In the genomic region with DNA sequence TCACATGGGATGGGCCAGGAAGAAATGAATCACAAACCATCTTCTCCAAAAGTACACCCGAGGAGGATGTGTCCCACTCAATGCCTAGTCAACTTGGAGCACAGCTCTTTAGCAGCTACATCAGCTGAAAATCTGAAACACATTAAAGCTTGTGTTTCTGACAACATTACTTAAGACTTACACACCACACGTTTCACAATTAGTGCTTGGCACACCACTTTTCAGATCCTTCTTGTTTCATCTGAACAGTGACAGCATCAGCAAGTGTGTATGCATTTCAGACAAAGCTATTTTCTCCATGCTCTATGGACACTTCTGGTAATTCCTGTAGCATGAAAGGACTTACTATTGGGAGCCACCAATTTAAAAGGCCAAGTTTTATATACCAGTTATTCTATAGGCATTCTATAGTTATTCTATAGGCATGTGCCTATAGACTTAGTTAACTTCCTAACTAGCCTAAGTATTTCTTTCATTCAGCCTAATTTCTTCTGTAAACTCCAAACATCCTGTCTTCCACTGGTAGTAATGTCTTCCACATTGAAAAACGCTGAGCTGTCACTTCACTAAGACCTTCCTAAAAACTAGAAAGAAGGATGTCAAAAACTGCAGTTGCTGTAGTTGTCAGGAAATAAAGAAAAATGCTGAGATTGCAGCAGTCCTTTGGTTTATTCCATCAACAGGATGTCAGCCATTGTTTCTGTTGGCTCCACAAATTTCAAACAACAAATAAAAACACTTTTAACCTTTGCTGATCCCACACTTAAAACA, we compare ENCODE assay signal across 13 mouse cellular contexts. TPM values are rescaled to one million over a fixed set of nuclear protein-coding genes. Genes with fewer than 3 reads are reported as not detected.
DNase-seq lines count a peak whose midpoint lies in the region; ATAC-seq and TF ChIP-seq lines count a peak whose summit lies in the region.
"Had no signal": no experiment of that assay in that cellular context is flagged by ENCODE, and none has a peak within 500 bp of the region (broad histone marks: within the 10 kb centered on the region; RNA-seq: fewer than 3 reads in every experiment).

No protein-coding gene starts in this region.

- TF ChIP-seq CTCF in kidney, postnatal 0 days (IDR thresholded peaks at IDR 0.05; ENCODE audit: low read depth): no peak

- H3K9ac ChIP-seq in kidney, postnatal 0 days (ENCODE audit: low read depth, low read length): no peak overlapping the region
- no peak overlapping the region for H3K9ac ChIP-seq in liver, embryonic 11.5 days (ENCODE audit: low read depth, low read length)
- H3K9ac ChIP-seq in stomach, embryonic 16.5 days (ENCODE audit: low read length): no peak overlapping the region
- H3K9ac ChIP-seq in hindbrain, embryonic 12.5 days: no peak overlapping the region
- H3K9ac ChIP-seq: limb, embryonic 13.5 days had no signal

- no peak for DNase-seq in frontal cortex, postnatal 10 days (ENCODE audit: low spot score in 2 of 2)
- peak; percentile 31 for DNase-seq in kidney, postnatal 0 days (ENCODE audit: low spot score)
- DNase-seq in kidney, postnatal 14 days: no peak
- DNase-seq in liver, embryonic 11.5 days (ENCODE audit: low spot score): no peak
- no peak for DNase-seq in embryo, embryonic 9.5 days (ENCODE audit: extremely low spot score)
- DNase-seq: adrenal gland, adult 2 months; cerebellum, postnatal 25 days; kidney, postnatal 10 days had no signal

- H3K9me3 ChIP-seq in kidney, postnatal 0 days (replicated peaks; ENCODE audit: low read length): no peaks in the 10 kb centered on the region
- no peaks in the 10 kb centered on the region for H3K9me3 ChIP-seq in liver, embryonic 11.5 days (ENCODE audit: control insufficient read depth, low read length)
- H3K9me3 ChIP-seq in stomach, embryonic 16.5 days (replicated peaks; ENCODE audit: control insufficient read depth, low read length): no peaks in the 10 kb centered on the region
- H3K9me3 ChIP-seq in hindbrain, embryonic 12.5 days (replicated peaks): no peaks in the 10 kb centered on the region
- H3K9me3 ChIP-seq: limb, embryonic 13.5 days; megakaryocyte, embryonic 14.5 days had no signal

- H3K4me1 ChIP-seq in kidney, postnatal 0 days (replicated peaks; ENCODE audit: insufficient read depth, low read length): peaks cover 24% of the 10 kb centered on the region; the same call in 1 of the 2 replicates
- H3K4me1 ChIP-seq in liver, embryonic 11.5 days (replicated peaks; ENCODE audit: control insufficient read depth, insufficient read depth, low read length): peaks cover 50% of the 10 kb centered on the region
- peaks cover 28% of the 10 kb centered on the region for H3K4me1 ChIP-seq in stomach, embryonic 16.5 days (ENCODE audit: control insufficient read depth, insufficient read depth, low read length)
- peaks cover 3% of the 10 kb centered on the region for H3K4me1 ChIP-seq in hindbrain, embryonic 12.5 days

- H3K27ac ChIP-seq in kidney, postnatal 0 days: 0 out of 2 replicates have a peak overlapping the region, but pooled peaks have one; percentile 0
- peak overlapping the region; percentile 36 for H3K27ac ChIP-seq in liver, embryonic 11.5 days (ENCODE audit: low read depth, low read length)
- peak overlapping the region; percentile 20 for H3K27ac ChIP-seq in stomach, embryonic 16.5 days (ENCODE audit: low read length)
- no peak overlapping the region for H3K27ac ChIP-seq in hindbrain, embryonic 12.5 days
- H3K27ac ChIP-seq: limb, embryonic 13.5 days had no signal

- H3K4me3 ChIP-seq in kidney, postnatal 0 days (replicated peaks; ENCODE audit: low read depth, low read length): no peak overlapping the region
- H3K4me3 ChIP-seq in liver, embryonic 11.5 days (ENCODE audit: low read depth, low read length): no peak overlapping the region
- H3K4me3 ChIP-seq in stomach, embryonic 16.5 days (replicated peaks; ENCODE audit: low read length): no peak overlapping the region
- no peak overlapping the region for H3K4me3 ChIP-seq in hindbrain, embryonic 12.5 days
- H3K4me3 ChIP-seq: limb, embryonic 13.5 days; megakaryocyte, embryonic 14.5 days had no signal

- 56% methylated on average over 3 of the region's 3 CpGs for WGBS in kidney, postnatal 0 days
- 64% methylated on average over 3 of the region's 3 CpGs for WGBS in liver, embryonic 11.5 days
- 61% methylated on average over 3 of the region's 3 CpGs for WGBS in stomach, embryonic 16.5 days
- WGBS in hindbrain, embryonic 12.5 days: 83% methylated on average over 3 of the region's 3 CpGs

- no peak overlapping the region for H3K4me2 ChIP-seq in kidney, postnatal 0 days (ENCODE audit: low read length)
- peak overlapping the region; percentile 33; the same call in 1 of the 2 replicates for H3K4me2 ChIP-seq in liver, embryonic 11.5 days
- no peak overlapping the region for H3K4me2 ChIP-seq in stomach, embryonic 16.5 days (ENCODE audit: low read depth, low read length)
- no peak overlapping the region for H3K4me2 ChIP-seq in hindbrain, embryonic 12.5 days (replicated peaks)
- H3K4me2 ChIP-seq: limb, embryonic 13.5 days had no signal

- ATAC-seq in frontal cortex, adult (ENCODE audit: low TSS enrichment): peak; percentile 9; the same call in 1 of the 2 replicates
- no peak for ATAC-seq in kidney, postnatal 0 days (replicated peaks; ENCODE audit: low FRiP score, low read depth)
- ATAC-seq in liver, embryonic 11.5 days (replicated peaks; ENCODE audit: low FRiP score): no peak
- ATAC-seq in stomach, embryonic 16.5 days (ENCODE audit: insufficient read depth, low FRiP score): no peak
- no peak for ATAC-seq in hindbrain, embryonic 12.5 days (ENCODE audit: low FRiP score)

- H3K36me3 ChIP-seq in kidney, postnatal 0 days (ENCODE audit: insufficient read depth, low read length): no peaks in the 10 kb centered on the region; the same call in 1 of the 2 replicates
- no peaks in the 10 kb centered on the region for H3K36me3 ChIP-seq in liver, embryonic 11.5 days (ENCODE audit: control insufficient read depth, insufficient read depth, low read length)
- H3K36me3 ChIP-seq in stomach, embryonic 16.5 days (ENCODE audit: control insufficient read depth, insufficient read depth, low read length): no peaks in the 10 kb centered on the region
- H3K36me3 ChIP-seq in hindbrain, embryonic 12.5 days: no peaks in the 10 kb centered on the region
- H3K36me3 ChIP-seq: limb, embryonic 13.5 days had no signal

- no peaks in the 10 kb centered on the region for H3K27me3 ChIP-seq in kidney, postnatal 0 days (ENCODE audit: insufficient read depth, low read length)
- no peaks in the 10 kb centered on the region for H3K27me3 ChIP-seq in liver, embryonic 11.5 days (replicated peaks; ENCODE audit: control insufficient read depth, insufficient read depth, low read length)
- H3K27me3 ChIP-seq in stomach, embryonic 16.5 days (ENCODE audit: control insufficient read depth, insufficient read depth, low read length): no peaks in the 10 kb centered on the region
- H3K27me3 ChIP-seq in hindbrain, embryonic 12.5 days: no peaks in the 10 kb centered on the region
- H3K27me3 ChIP-seq: limb, embryonic 13.5 days; megakaryocyte, embryonic 14.5 days had no signal

RNA-seq across cellular contexts. Expression of gene Cltc, which starts 11.5 kb away (rescaled TPM):
- polyA plus RNA-seq in kidney, postnatal 0 days (2015; fragmentation: Nextera tagmentation; extraction: Ambion mirVana): 113 and 120 TPM in 2 replicates
- polyA plus RNA-seq in liver, embryonic 11.5 days (2014; fragmentation: Nextera tagmentation; extraction: Ambion mirVana): 157 and 185 TPM in 2 replicates
- polyA plus RNA-seq in stomach, embryonic 16.5 days (2015; fragmentation: Nextera tagmentation; extraction: Ambion mirVana): 148 and 164 TPM in 2 replicates
- polyA plus RNA-seq in hindbrain, embryonic 12.5 days (2016; fragmentation: Nextera tagmentation; extraction: Ambion mirVana): 179 and 189 TPM in 2 replicates
